Mouse (Mus musculus): Measurements from ENCODE around the gene Tbc1d4.

DNA sequence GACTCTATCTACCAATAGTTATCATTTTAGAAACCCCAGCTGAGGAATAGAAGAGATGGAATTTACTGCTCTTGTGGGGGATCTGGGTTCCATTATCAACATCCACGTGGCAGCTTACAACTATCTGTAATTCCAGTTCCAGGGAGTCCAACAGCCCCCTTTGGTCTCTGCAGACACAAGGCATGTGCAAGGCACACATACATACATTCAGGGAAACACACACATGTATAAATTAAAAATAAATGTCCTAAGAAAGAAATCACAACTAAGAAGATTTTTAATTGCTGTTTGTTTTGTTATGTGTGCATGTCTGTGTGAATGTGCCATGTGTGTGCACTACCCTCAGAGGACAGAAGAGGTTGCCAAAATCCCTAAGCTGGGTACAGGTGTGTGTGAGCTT is 82.5 kb downstream of the Tbc1d4 start:
- TF ChIP-seq HCFC1 (IDR thresholded peaks at IDR 0.05; ENCODE audit: low read depth, low read length) = no peak
- no peak for TF ChIP-seq CTCF (conservative IDR thresholded peaks at IDR 0.05 in 1 of 2, IDR thresholded peaks at IDR 0.05 in 1 of 2; ENCODE audit: low read depth in 2 of 2, low read length in 2 of 2)

Data from CH12.LX (cell line).